Mouse (Mus musculus) MEL (cell line): ENCODE measurements at regions not wholly inside any gene's neighbourhood (a gene's known extent, or its start where the extent isn't known, plus 50 kb on each side); places are given as distances from the start of the nearest gene placed in this dataset.

ENCODE experiments used
- DNase-seq: peaks from one replicate; pipeline ENCODE4 v3.0.0; 2011; ENCODE audit warnings: low read depth, low spot score
- H3K27ac ChIP-seq: 2 replicates; pipeline ENCODE4 v1.5.1; 2012; ENCODE audit warnings: low read depth, mild to moderate bottlenecking, control low read depth, low read length, moderate library complexity; ENCODE audit not compliant: control insufficient read depth
- H3K27me3 ChIP-seq, 2 experiments: fragments of 150-350 bp in 1 of 2; sonication (generic) in 1 of 2; 2 replicates each; pipeline ENCODE4 v1.6.1; 2012; ENCODE audit warnings: low read length in 2 of 2, mild to moderate bottlenecking in 2 of 2, improper control_type of control experiment in 1 of 2, moderate library complexity in 1 of 2; ENCODE audit not compliant: insufficient read depth in 2 of 2, control insufficient read depth in 1 of 2
- H3K36me3 ChIP-seq, 2 experiments: 2 replicates each; pipeline ENCODE4 v1.6.1; 2012 to 2014; ENCODE audit warnings: low read length in 2 of 2, improper control_type of control experiment in 1 of 2, inconsistent platforms in 1 of 2, mild to moderate bottlenecking in 1 of 2; ENCODE audit not compliant: insufficient read depth in 2 of 2, control insufficient read depth in 1 of 2
- H3K4me1 ChIP-seq, 2 experiments: fragments of 150-350 bp in 1 of 2; sonication (generic) in 1 of 2; 2 replicates each; pipeline ENCODE4 v1.6.1; 2012; ENCODE audit warnings: low read length in 2 of 2, improper control_type of control experiment in 1 of 2, mild to moderate bottlenecking in 1 of 2; ENCODE audit not compliant: insufficient read depth in 2 of 2, control insufficient read depth in 1 of 2
- H3K4me3 ChIP-seq, 2 experiments: fragments of 150-350 bp in 1 of 2; sonication (generic) in 1 of 2; 2 replicates each; pipeline ENCODE4 v1.5.1; 2012; ENCODE audit warnings: low read depth in 2 of 2, low read length in 2 of 2, mild to moderate bottlenecking in 2 of 2, moderate library complexity in 2 of 2, control low read depth in 1 of 2, improper control_type of control experiment in 1 of 2; ENCODE audit not compliant: control insufficient read depth in 1 of 2, insufficient read depth in 1 of 2
- H3K79me2 ChIP-seq: 2 replicates; pipeline ENCODE4 v1.6.1; 2012; ENCODE audit warnings: mild to moderate bottlenecking, low read length, moderate library complexity; ENCODE audit not compliant: control insufficient read depth, poor library complexity, insufficient read depth
- H3K9ac ChIP-seq: 2 replicates; pipeline ENCODE4 v1.6.1; 2012; ENCODE audit warnings: low read depth, mild to moderate bottlenecking, control low read depth, low read length, moderate library complexity; ENCODE audit not compliant: control insufficient read depth, poor library complexity, severe bottlenecking
- H3K9me3 ChIP-seq: fragments of 150-350 bp; sonication (generic); replicated peaks from 2 replicates; pipeline ENCODE4 v1.6.1; 2012; ENCODE audit warnings: mild to moderate bottlenecking, low read length, improper control_type of control experiment, moderate library complexity; ENCODE audit not compliant: insufficient read depth
- BHLHE40 ChIP-seq: IDR thresholded peaks from 2 replicates; pipeline ENCODE4 v1.6.1; 2012; ENCODE audit warnings: low read depth, mild to moderate bottlenecking, inconsistent platforms, low read length, improper control_type of control experiment, borderline replicate concordance
- CTCF ChIP-seq, 3 experiments: IDR thresholded peaks in 2 of 3; conservative IDR thresholded peaks in 1 of 3; 2 replicates each; pipeline ENCODE4 v1.5.1; 2011 to 2012; ENCODE audit warnings: low read length in 3 of 3, low read depth in 2 of 3, mild to moderate bottlenecking in 2 of 3, improper control_type of control experiment in 1 of 3, inconsistent platforms in 1 of 3, mixed read lengths in 1 of 3, moderate library complexity in 1 of 3; ENCODE audit not compliant: control insufficient read depth in 1 of 3, insufficient read depth in 1 of 3, poor library complexity in 1 of 3, severe bottlenecking in 1 of 3
- EP300 ChIP-seq, 2 experiments: IDR thresholded peaks; 2 replicates each; pipeline ENCODE4 v1.6.1; 2011; ENCODE audit warnings: improper control_type of control experiment in 2 of 2, low read length in 2 of 2, low read depth in 1 of 2, mild to moderate bottlenecking in 1 of 2
- ETS1 ChIP-seq: IDR thresholded peaks from 2 replicates; pipeline ENCODE4 v1.6.1; 2012; ENCODE audit warnings: low read depth, mild to moderate bottlenecking, inconsistent platforms, low read length, improper control_type of control experiment, moderate library complexity
- GATA1 ChIP-seq: IDR thresholded peaks from 2 replicates; pipeline ENCODE4 v1.6.1; 2011; ENCODE audit warnings: low read depth, low read length, improper control_type of control experiment
- HCFC1 ChIP-seq: IDR thresholded peaks from 2 replicates; pipeline ENCODE4 v1.6.1; 2012; ENCODE audit warnings: low read depth, mild to moderate bottlenecking, inconsistent platforms, low read length, improper control_type of control experiment, moderate library complexity
- JUND ChIP-seq: IDR thresholded peaks from 2 replicates; pipeline ENCODE4 v1.6.1; 2011; ENCODE audit warnings: low read depth, mild to moderate bottlenecking, improper control_type of control experiment, low read length
- MAFK ChIP-seq: IDR thresholded peaks from 2 replicates; pipeline ENCODE4 v1.6.1; 2011; ENCODE audit warnings: low read depth, mild to moderate bottlenecking, low read length, improper control_type of control experiment, borderline replicate concordance
- MAX ChIP-seq: IDR thresholded peaks from 2 replicates; pipeline ENCODE4 v1.6.1; 2011; ENCODE audit warnings: low read length, improper control_type of control experiment
- MYB ChIP-seq: IDR thresholded peaks from 2 replicates; pipeline ENCODE4 v1.6.1; 2011; ENCODE audit warnings: mild to moderate bottlenecking, low read depth, low read length, improper control_type of control experiment
- MYC ChIP-seq: IDR thresholded peaks from 2 replicates; pipeline ENCODE4 v1.6.1; 2011; ENCODE audit warnings: low read depth, mild to moderate bottlenecking, low read length, improper control_type of control experiment, moderate library complexity
- NELFE ChIP-seq: IDR thresholded peaks from 2 replicates; pipeline ENCODE4 v1.6.1; 2011; ENCODE audit warnings: low read depth, low read length, improper control_type of control experiment
- NRF1 ChIP-seq: IDR thresholded peaks from 2 replicates; pipeline ENCODE4 v1.6.1; 2014; ENCODE audit warnings: low read depth, mild to moderate bottlenecking, inconsistent platforms, low read length, improper control_type of control experiment, moderate library complexity; ENCODE audit not compliant: poor library complexity, insufficient read depth, severe bottlenecking
- POLR2A ChIP-seq, 2 experiments: IDR thresholded peaks; 2 replicates each; pipeline ENCODE4 v1.6.1; 2011 to 2012; ENCODE audit warnings: low read length in 2 of 2, mild to moderate bottlenecking in 2 of 2, control low read depth in 1 of 2, improper control_type of control experiment in 1 of 2, low read depth in 1 of 2, moderate library complexity in 1 of 2; ENCODE audit not compliant: control insufficient read depth in 1 of 2, insufficient read depth in 1 of 2, poor library complexity in 1 of 2
- RAD21 ChIP-seq: IDR thresholded peaks from 2 replicates; pipeline ENCODE4 v1.6.1; 2011; ENCODE audit warnings: mild to moderate bottlenecking, low read depth, low read length, improper control_type of control experiment
- RCOR1 ChIP-seq: IDR thresholded peaks from 2 replicates; pipeline ENCODE4 v1.6.1; 2012; ENCODE audit warnings: low read depth, mild to moderate bottlenecking, inconsistent platforms, low read length, improper control_type of control experiment
- SIN3A ChIP-seq: IDR thresholded peaks from 2 replicates; pipeline ENCODE4 v1.6.1; 2012; ENCODE audit warnings: low read length, improper control_type of control experiment, inconsistent platforms
- TAL1 ChIP-seq: IDR thresholded peaks from 2 replicates; pipeline ENCODE4 v1.6.1; 2012; ENCODE audit warnings: mild to moderate bottlenecking, inconsistent platforms, low read length, moderate library complexity, mixed read lengths
- TBP ChIP-seq: IDR thresholded peaks from 2 replicates; pipeline ENCODE4 v1.8.0; 2011; ENCODE audit warnings: low read depth, low read length, improper control_type of control experiment
- USF2 ChIP-seq, 2 experiments: IDR thresholded peaks; 2 replicates each; pipeline ENCODE4 v1.6.1; 2011 to 2012; ENCODE audit warnings: improper control_type of control experiment in 2 of 2, low read length in 2 of 2, borderline replicate concordance in 1 of 2, inconsistent platforms in 1 of 2, low read depth in 1 of 2, mild to moderate bottlenecking in 1 of 2; ENCODE audit not compliant: insufficient read depth in 1 of 2
- ZC3H11A ChIP-seq: IDR thresholded peaks from 2 replicates; pipeline ENCODE4 v1.6.1; 2012; ENCODE audit warnings: low read depth, mild to moderate bottlenecking, inconsistent platforms, low read length, improper control_type of control experiment
- ZKSCAN1 ChIP-seq: IDR thresholded peaks from 2 replicates; pipeline ENCODE4 v1.6.1; 2012; ENCODE audit warnings: low read depth, mild to moderate bottlenecking, inconsistent platforms, low read length, improper control_type of control experiment, moderate library complexity
- ZNF384 ChIP-seq: IDR thresholded peaks from 2 replicates; pipeline ENCODE4 v1.6.1; 2012; ENCODE audit warnings: low read depth, mild to moderate bottlenecking, inconsistent platforms, low read length, improper control_type of control experiment

DNA sequence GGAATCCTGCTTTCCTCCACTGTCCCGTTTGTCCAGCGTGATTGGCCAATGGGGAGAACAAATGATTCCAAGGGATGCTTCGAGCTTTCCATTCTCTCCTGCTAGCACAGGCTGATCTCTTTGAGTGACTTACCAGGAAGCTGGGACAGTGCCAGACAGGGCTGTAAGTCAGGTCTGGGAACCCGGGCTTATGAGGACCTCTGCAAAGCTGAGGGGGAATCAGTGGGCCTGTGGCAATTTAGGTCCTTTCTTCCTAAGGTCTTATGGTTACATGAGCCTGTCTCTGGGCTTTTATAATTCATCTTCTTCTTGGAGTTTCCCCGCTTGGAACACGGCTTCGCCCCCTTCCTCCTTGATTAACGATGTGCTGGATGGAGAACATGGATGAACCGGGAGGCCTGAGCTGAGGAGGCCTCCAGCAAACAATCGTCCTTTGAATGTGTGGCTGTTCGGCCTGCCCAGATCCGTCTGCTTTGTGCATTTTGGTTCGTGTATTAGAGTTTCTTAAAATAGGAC lies 98.5 kb downstream of the Mis18a start:
- H3K36me3 ChIP-seq: no peaks in the 10 kb centered on the region
- H3K4me3 ChIP-seq: no peak overlapping the region
- TF ChIP-seq USF2 (IDR thresholded peaks at IDR 0.05; ENCODE audit: borderline replicate concordance in 1 of 2, insufficient read depth in 1 of 2, low read depth in 1 of 2, low read length in 2 of 2) (no peak), ZKSCAN1 (no peak), HCFC1 (no peak), MAFK (no peak), TAL1 (no peak), EP300 (IDR thresholded peaks at IDR 0.05; ENCODE audit: low read depth in 1 of 2, low read length in 2 of 2) (no peak), RAD21 (no peak), ZC3H11A (no peak), SIN3A (no peak), NELFE (no peak), BHLHE40 (no peak), RCOR1 (no peak), ZNF384 (no peak), ETS1 (no peak), NRF1 (no peak), CTCF (IDR thresholded peaks at IDR 0.05 in 2 of 3, conservative IDR thresholded peaks at IDR 0.05 in 1 of 3; ENCODE audit: control insufficient read depth in 1 of 3, insufficient read depth in 1 of 3, low read depth in 2 of 3, low read length in 3 of 3, poor library complexity in 1 of 3, severe bottlenecking in 1 of 3) (no peak), MYB (no peak)
- no peaks in the 10 kb centered on the region for H3K27me3 ChIP-seq
- H3K4me1 ChIP-seq: no peaks in the 10 kb centered on the region
- no peak overlapping the region for H3K9ac ChIP-seq
- no peaks in the 10 kb centered on the region for H3K9me3 ChIP-seq
- no peak for DNase-seq
- no peak overlapping the region for H3K27ac ChIP-seq
- no peaks in the 10 kb centered on the region for H3K79me2 ChIP-seq

DNA sequence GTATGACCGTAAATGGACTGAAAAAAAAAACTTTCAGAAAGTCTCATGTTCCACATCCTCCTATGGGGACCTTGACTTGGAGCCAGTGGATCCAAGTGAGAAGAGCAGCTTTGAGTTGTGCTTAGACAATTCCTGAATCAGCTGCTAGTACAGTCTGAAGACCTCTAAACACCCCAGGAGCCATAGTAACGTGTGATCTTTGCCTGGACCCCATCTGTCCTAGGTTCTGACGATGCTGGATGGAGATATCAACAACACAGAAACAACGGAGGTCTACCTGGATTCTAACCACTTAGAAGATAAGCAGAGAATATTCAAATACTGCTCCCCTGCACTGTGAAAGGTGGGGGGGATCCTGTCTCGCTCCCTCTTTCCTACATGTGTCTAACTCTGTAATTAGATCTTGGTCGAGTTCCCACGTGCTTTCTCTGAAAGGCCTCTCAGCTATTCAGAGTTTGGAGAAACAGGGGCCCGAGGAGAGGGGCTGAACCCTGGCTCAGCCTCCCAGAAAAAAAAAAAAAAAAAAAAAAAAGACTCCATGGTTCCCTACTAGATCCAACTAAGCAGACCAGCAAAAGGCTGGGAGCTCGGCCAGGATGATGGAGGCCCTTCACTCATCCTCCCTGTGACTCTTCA lies 101.1 kb downstream of the Mis18a start:
- DNase-seq: no peak
- H3K4me1 ChIP-seq: no peaks in the 10 kb centered on the region

More for the DNA sequence above, 101.1 kb downstream of the Mis18a start:
- TF ChIP-seq SIN3A: no peak
- no peak for TF ChIP-seq TBP
- TF ChIP-seq GATA1: no peak
- no peak for TF ChIP-seq USF2 (IDR thresholded peaks at IDR 0.05; ENCODE audit: borderline replicate concordance in 1 of 2, insufficient read depth in 1 of 2, low read depth in 1 of 2, low read length in 2 of 2)
- no peak for TF ChIP-seq HCFC1
- no peak for TF ChIP-seq BHLHE40
- no peak for TF ChIP-seq POLR2A (IDR thresholded peaks at IDR 0.05; ENCODE audit: control insufficient read depth in 1 of 2, insufficient read depth in 1 of 2, low read depth in 1 of 2, low read length in 2 of 2, poor library complexity in 1 of 2)
- TF ChIP-seq JUND: no peak
- TF ChIP-seq MAX: no peak
- TF ChIP-seq MYC: no peak
- TF ChIP-seq, all 39 proteins: peak for 0
- Histone ChIP-seq H3K9ac (no peak overlapping the region), H3K4me3 (no peak overlapping the region), H3K36me3 (no peaks in the 10 kb centered on the region), H3K27me3 (no peaks in the 10 kb centered on the region), H3K79me2 (no peaks in the 10 kb centered on the region), H3K27ac (no peak overlapping the region), H3K9me3 (no peaks in the 10 kb centered on the region)
